Mouse (Mus musculus): ENCODE data around the gene Chrna1. TPM values are rescaled to one million over a fixed set of nuclear protein-coding genes. Genes with fewer than 3 reads are reported as not detected.
A peak's percentile ranks its signal among the peaks of the same experiment; 100 is the strongest.

Chrna1 gene
- total RNA-seq, 4 experiments from 2014 or later, result 0.05 to 0.09 (median 0.06) TPM; not detected in 1

- DNase-seq, result no peak
Observed at GRCm38 (mm10) chr2:73554389-73554788, 25.7 kb downstream of the Chrna1 start.

GRCm38 (mm10) chr2:73552926-73553325 is 27.2 kb downstream of the Chrna1 start:
- no peak for DNase-seq

GRCm38 (mm10) chr2:73550725-73551124 is 29.4 kb downstream of the Chrna1 start:
- DNase-seq, result no peak

- DNase-seq, result no peak
Observed at GRCm38 (mm10) chr2:73548542-73548941, 31.6 kb downstream of the Chrna1 start.

- DNase-seq, result no peak
Observed at GRCm38 (mm10) chr2:73547256-73547655, 32.9 kb downstream of the Chrna1 start.

GRCm38 (mm10) chr2:73545556-73545955 is 34.6 kb downstream of the Chrna1 start:
- no peak for DNase-seq

GRCm38 (mm10) chr2:73540450-73541162 is 39.5 kb downstream of the Chrna1 start:
- DNase-seq, result no peak

GRCm38 (mm10) chr2:73539697-73540096 is 40.4 kb downstream of the Chrna1 start:
- DNase-seq, result no peak

GRCm38 (mm10) chr2:73539141-73539540 is 41.0 kb downstream of the Chrna1 start:
- DNase-seq, result no peak

GRCm38 (mm10) chr2:73538590-73538989 is 41.5 kb downstream of the Chrna1 start:
- no peak for DNase-seq

- no peak for DNase-seq
Observed at GRCm38 (mm10) chr2:73536091-73536783, 43.9 kb downstream of the Chrna1 start.

- no peak for DNase-seq
Observed at GRCm38 (mm10) chr2:73534720-73535119, 45.4 kb downstream of the Chrna1 start.

- DNase-seq, result no peak
Observed at GRCm38 (mm10) chr2:73530487-73530886, 49.7 kb downstream of the Chrna1 start.

- DNase-seq, result peak; percentile 75
Observed at GRCm38 (mm10) chr2:73529356-73530330, 50.5 kb downstream of the Chrna1 start, which contains the start of gene Wipf1. Wipf1 (minus strand) TSS chr2:73529734.

GRCm38 (mm10) chr2:73528516-73529355 is 51.4 kb downstream of the Chrna1 start:
- DNase-seq, result no peak

GRCm38 (mm10) chr2:73527956-73528355 is 52.2 kb downstream of the Chrna1 start:
- no peak for DNase-seq

GRCm38 (mm10) chr2:73526691-73527090 is 53.4 kb downstream of the Chrna1 start:
- no peak for DNase-seq

GRCm38 (mm10) chr2:73522891-73523290 is 57.2 kb downstream of the Chrna1 start:
- DNase-seq, result peak; percentile 50

- no peak for DNase-seq
Observed at GRCm38 (mm10) chr2:73522336-73522735, 57.8 kb downstream of the Chrna1 start.

- DNase-seq, result no peak
Observed at GRCm38 (mm10) chr2:73521737-73522136, 58.4 kb downstream of the Chrna1 start.

GRCm38 (mm10) chr2:73518966-73519365 is 61.2 kb downstream of the Chrna1 start:
- DNase-seq, result no peak

- DNase-seq, result no peak
Observed at GRCm38 (mm10) chr2:73518311-73518710, 61.8 kb downstream of the Chrna1 start.
